Mouse (Mus musculus) ES-E14 (cell line): ENCODE data around the gene Trappc3.

ENCODE experiments used
- CHD2 ChIP-seq: IDR thresholded peaks from 2 replicates; pipeline ENCODE4 v1.6.1; 2014; ENCODE audit warnings: mild to moderate bottlenecking, low read depth, low read length, inconsistent platforms
- ZNF384 ChIP-seq: IDR thresholded peaks from 2 replicates; pipeline ENCODE4 v1.6.1; 2012; ENCODE audit warnings: low read depth, low read length, inconsistent platforms

- TF ChIP-seq ZNF384 = no peak
- no peak for TF ChIP-seq CHD2
Measured at GRCm38 (mm10) chr4:126273753-126274152, 11.6 kb downstream of the Trappc3 start.
